Comparison of ENCODE assay signal across 11 mouse cellular contexts in the genomic region with DNA sequence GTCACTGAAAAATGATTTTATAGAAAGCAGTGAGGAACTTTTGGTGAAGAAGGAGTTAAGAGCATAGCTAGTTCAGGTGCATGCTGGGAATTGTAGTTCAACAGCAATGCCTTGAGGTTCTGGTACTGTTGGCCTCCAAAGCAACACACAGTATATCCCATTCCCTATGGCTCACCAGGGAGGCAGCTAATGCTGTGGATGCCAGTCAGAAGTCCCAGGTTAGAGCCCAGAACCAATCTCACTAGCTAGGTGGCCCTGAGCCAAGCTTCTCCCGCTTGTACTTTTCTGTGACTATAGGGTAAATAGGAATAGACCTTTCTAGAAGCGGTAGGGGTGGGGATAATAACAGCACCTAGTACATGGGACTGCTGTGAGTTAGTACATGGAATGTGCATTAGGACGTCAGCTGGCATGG. TPM values are rescaled to one million over a fixed set of nuclear protein-coding genes. Genes with fewer than 3 reads are reported as not detected.
A peak's percentile ranks its signal among the peaks of the same experiment; 100 is the strongest.
DNase-seq lines count a peak whose midpoint lies in the region; ATAC-seq lines count a peak whose summit lies in the region.
"Had no signal": no experiment of that assay in that cellular context is flagged by ENCODE, and none has a peak within 500 bp of the region (broad histone marks: within the 10 kb centered on the region; RNA-seq: fewer than 3 reads in every experiment).

No protein-coding gene starts in this region.

- 86% methylated on average over 3 of the region's 3 CpGs for WGBS in hindbrain, embryonic 13.5 days
- WGBS in hindbrain, embryonic 10.5 days: 87% methylated on average over 3 of the region's 3 CpGs

- H3K9me3 ChIP-seq in hindbrain, embryonic 13.5 days: no peaks in the 10 kb centered on the region
- no peaks in the 10 kb centered on the region for H3K9me3 ChIP-seq in hindbrain, embryonic 10.5 days

- H3K9ac ChIP-seq in hindbrain, embryonic 13.5 days: no peak overlapping the region

- peak; percentile 64 for ATAC-seq in hindbrain, embryonic 13.5 days (ENCODE audit: low FRiP score)

- DNase-seq in hindbrain, embryonic 10.5 days (ENCODE audit: low spot score): no peak
- DNase-seq in testis, postnatal 10 days (ENCODE audit: low spot score): peak; percentile 46
- DNase-seq in testis, postnatal 14 days (ENCODE audit: low spot score): no peak
- DNase-seq in layer of hippocampus, adult 9-11 months: peak; percentile 46
- DNase-seq in embryo, embryonic 11 days: no peak
- DNase-seq in kidney, postnatal 4 days: no peak
- DNase-seq in heart, adult 8-10 months (ENCODE audit: low spot score): no peak

- H3K36me3 ChIP-seq in hindbrain, embryonic 13.5 days: no peaks in the 10 kb centered on the region
- H3K36me3 ChIP-seq in hindbrain, embryonic 10.5 days: no peaks in the 10 kb centered on the region

- H3K4me1 ChIP-seq in hindbrain, embryonic 13.5 days (replicated peaks): peaks cover 7% of the 10 kb centered on the region
- peaks cover 7% of the 10 kb centered on the region; the same call in 1 of the 2 replicates for H3K4me1 ChIP-seq in hindbrain, embryonic 10.5 days (replicated peaks)

- no peaks in the 10 kb centered on the region for H3K27me3 ChIP-seq in hindbrain, embryonic 13.5 days
- peaks cover 6% of the 10 kb centered on the region for H3K27me3 ChIP-seq in hindbrain, embryonic 10.5 days (ENCODE audit: insufficient read depth, poor library complexity, severe bottlenecking)

- no peak overlapping the region for H3K4me3 ChIP-seq in hindbrain, embryonic 13.5 days
- H3K4me3 ChIP-seq in hindbrain, embryonic 10.5 days: no peak overlapping the region

- no peak overlapping the region for H3K4me2 ChIP-seq in hindbrain, embryonic 13.5 days

- H3K27ac ChIP-seq in hindbrain, embryonic 13.5 days: no peak overlapping the region
- no peak overlapping the region for H3K27ac ChIP-seq in hindbrain, embryonic 10.5 days

RNA-seq across cellular contexts. Expression of a gene that starts 5.7 kb away (rescaled TPM):
- 13.1 and 14.0 TPM in 2 replicates for polyA plus RNA-seq in hindbrain, embryonic 13.5 days (2015; fragmentation: Nextera tagmentation; extraction: Ambion mirVana)
- polyA plus RNA-seq in hindbrain, embryonic 10.5 days (2016; fragmentation: Nextera tagmentation; extraction: Ambion mirVana): 1.1 and 2.2 TPM in 2 replicates
- 10 to 100 TPM in 1 of 4 experiments, 1 to 10 TPM in 3; 2.0 to 11.5 (median 5.8) TPM for total RNA-seq in heart, adult 8-10 months (2022)
- total RNA-seq: megakaryocyte-erythroid progenitor cell, adult 5-6 weeks had no signal
- polyA plus RNA-seq: heart, postnatal 0 days; small intestine, adult 2 months had no signal

RNA-seq across cellular contexts. Expression of a gene that starts 34.7 kb away (rescaled TPM):
- polyA plus RNA-seq in hindbrain, embryonic 13.5 days (2015; fragmentation: Nextera tagmentation; extraction: Ambion mirVana): 49.1 and 49.6 TPM in 2 replicates
- 41.4 and 43.1 TPM in 2 replicates for polyA plus RNA-seq in hindbrain, embryonic 10.5 days (2016; fragmentation: Nextera tagmentation; extraction: Ambion mirVana)
- 10 to 100 TPM; 10.4 to 16.2 (median 13.0) TPM for total RNA-seq in heart, adult 8-10 months (2022)

Comparison
In these comparisons a context has a peak if more than half of its experiments do, and no peak if none do; other contexts are left out.
1. DNase-seq: peak in testis, postnatal 10 days (single experiment) and layer of hippocampus, adult 9-11 months (single experiment); none in hindbrain, embryonic 10.5 days (single experiment), testis, postnatal 14 days (single experiment), embryo, embryonic 11 days (single experiment), kidney, postnatal 4 days (0 of 2) and heart, adult 8-10 months (single experiment).